Mouse (Mus musculus): Measurements from ENCODE around the gene Tacc2.

DNA sequence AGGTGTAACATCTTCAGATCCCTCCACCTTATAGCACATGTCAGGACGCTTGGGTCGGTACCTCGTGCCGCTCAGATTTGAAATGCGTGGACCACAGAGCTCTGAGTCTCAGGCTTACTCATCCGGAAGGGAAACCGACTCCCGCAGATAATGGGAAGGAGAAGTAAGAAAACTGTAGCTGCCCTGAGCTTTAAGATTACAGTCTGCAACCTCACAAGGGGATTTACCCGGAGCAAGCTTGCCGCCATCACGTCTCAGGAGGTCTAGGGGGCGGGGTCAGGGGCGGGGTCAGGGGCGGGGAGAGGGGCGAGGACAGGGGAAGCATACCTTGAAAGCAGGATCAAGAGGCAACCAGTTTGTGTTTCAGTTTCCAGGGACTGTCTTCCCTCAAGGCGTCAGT, 235.2 kb downstream of the Tacc2 start:
- no peak for TF ChIP-seq POLR2A (IDR thresholded peaks at IDR 0.05; ENCODE audit: low read depth, low read length)
- no peak for TF ChIP-seq CTCF (conservative IDR thresholded peaks at IDR 0.05; ENCODE audit: insufficient read depth, insufficient read length, low read depth, low read length)

All from kidney, adult 2 months (tissue).